Mouse (Mus musculus) limb, embryonic 14.5 days (tissue): ENCODE measurements at regions not wholly inside any gene's neighbourhood (a gene's known extent, or its start where the extent isn't known, plus 50 kb on each side); places are given as distances from the start of the nearest gene placed in this dataset.

Experiments used
- ATAC-seq: fragments of 200-750 bp; cut with Nextera tagmentation; 2 replicates; pipeline ENCODE4 v1.8.0; 2017; ENCODE audit warnings: low read depth, moderate number of reproducible peaks, moderate TSS enrichment; ENCODE audit not compliant: low FRiP score
- DNase-seq: peaks from one replicate; pipeline ENCODE4 v3.0.0-alpha.2; 2015; ENCODE audit warnings: low spot score
- H3K27ac ChIP-seq: fragments of 300-500 bp; sonication (generic); replicated peaks from 2 replicates; pipeline ENCODE4 v1.5.1; 2014; ENCODE audit warnings: low read depth, mild to moderate bottlenecking, low read length, moderate library complexity, mixed read lengths
- H3K27me3 ChIP-seq: fragments of 300-500 bp; sonication (generic); 2 replicates; pipeline ENCODE4 v1.6.1; 2014; ENCODE audit warnings: low read length, mixed read lengths; ENCODE audit not compliant: control insufficient read depth, insufficient read depth
- H3K36me3 ChIP-seq: fragments of 300-500 bp; sonication (generic); 2 replicates; pipeline ENCODE4 v1.6.1; 2014; ENCODE audit warnings: mild to moderate bottlenecking, low read length, moderate library complexity, mixed read lengths; ENCODE audit not compliant: control insufficient read depth, insufficient read depth
- H3K4me1 ChIP-seq: fragments of 300-500 bp; sonication (generic); 2 replicates; pipeline ENCODE4 v1.6.1; 2014; ENCODE audit warnings: antibody characterized with exemption, low read length, mixed read lengths; ENCODE audit not compliant: control insufficient read depth, insufficient read depth
- H3K4me2 ChIP-seq: fragments of 300-500 bp; sonication (generic); replicated peaks from 2 replicates; pipeline ENCODE4 v1.6.1; 2014; ENCODE audit warnings: low read depth, mild to moderate bottlenecking, low read length, moderate library complexity; ENCODE audit not compliant: severe bottlenecking
- H3K4me3 ChIP-seq: fragments of 300-500 bp; sonication (generic); replicated peaks from 2 replicates; pipeline ENCODE4 v1.5.1; 2014; ENCODE audit warnings: low read length
- H3K9ac ChIP-seq: fragments of 300-500 bp; sonication (generic); 2 replicates; pipeline ENCODE4 v1.6.1; 2014; ENCODE audit warnings: mild to moderate bottlenecking, low read depth, low read length, moderate library complexity; ENCODE audit not compliant: severe bottlenecking
- H3K9me3 ChIP-seq: fragments of 300-500 bp; sonication (generic); 2 replicates; pipeline ENCODE4 v1.6.1; 2016; ENCODE audit warnings: low read length; ENCODE audit not compliant: control insufficient read depth
- POLR2A ChIP-seq: fragments of 200-500 bp; IDR thresholded peaks from 2 replicates; pipeline ENCODE4 v1.8.0; 2012; ENCODE audit warnings: inconsistent platforms, mild to moderate bottlenecking, moderate library complexity, borderline replicate concordance; ENCODE audit not compliant: insufficient read depth, insufficient read length; ENCODE audit errors: extremely low read depth
- WGBS: fragments of 180-500 bp; shearing (Covaris S2); extraction: QIAGEN DNeasy Blood & Tissue Kit; methylation state at CpG from one replicate; pipeline ENCODE4 v1.1.7; 2014; 5-methylcytosine and 5-hydroxymethylcytosine counted together

- TF ChIP-seq POLR2A, result no peak
- Histone ChIP-seq H3K36me3 (no peaks in the 10 kb centered on the region), H3K9me3 (no peaks in the 10 kb centered on the region), H3K27ac (no peak overlapping the region), H3K27me3 (no peaks in the 10 kb centered on the region), H3K9ac (no peak overlapping the region), H3K4me3 (no peak overlapping the region), H3K4me2 (no peak overlapping the region), H3K4me1 (no peaks in the 10 kb centered on the region)
- 69% methylated on average over 8 of the region's 8 CpGs for WGBS
- no peak for DNase-seq
- no peak for ATAC-seq
Observed at GRCm38 (mm10) chr2:133416990-133417581, 134.9 kb upstream of the Bmp2 start.

GRCm38 (mm10) chr2:133419686-133420303, 132.2 kb upstream of the Bmp2 start:
- Histone ChIP-seq H3K36me3 (no peaks in the 10 kb centered on the region), H3K9me3 (no peaks in the 10 kb centered on the region), H3K27ac (no peak overlapping the region), H3K27me3 (no peaks in the 10 kb centered on the region), H3K9ac (no peak overlapping the region), H3K4me1 (no peaks in the 10 kb centered on the region), H3K4me3 (no peak overlapping the region), H3K4me2 (no peak overlapping the region)
- WGBS, result 72% methylated on average over 6 of the region's 6 CpGs
- TF ChIP-seq POLR2A, result no peak
- DNase-seq, result no peak
- ATAC-seq, result no peak

- no peak overlapping the region for H3K4me3 ChIP-seq
- H3K27ac ChIP-seq, result no peak overlapping the region
- no peak for DNase-seq
- no peaks in the 10 kb centered on the region for H3K4me1 ChIP-seq
- no peak for ATAC-seq
- H3K9me3 ChIP-seq, result no peaks in the 10 kb centered on the region
- no peaks in the 10 kb centered on the region for H3K36me3 ChIP-seq
- H3K4me2 ChIP-seq, result no peak overlapping the region
- H3K27me3 ChIP-seq, result no peaks in the 10 kb centered on the region
- H3K9ac ChIP-seq, result no peak overlapping the region
- 77% methylated on average over 5 of the region's 5 CpGs for WGBS
- no peak for TF ChIP-seq POLR2A
Observed at GRCm38 (mm10) chr2:133425538-133425937, 126.4 kb upstream of the Bmp2 start.

- Histone ChIP-seq H3K4me1 (no peaks in the 10 kb centered on the region), H3K4me3 (no peak overlapping the region), H3K9ac (no peak overlapping the region), H3K36me3 (no peaks in the 10 kb centered on the region), H3K9me3 (no peaks in the 10 kb centered on the region), H3K4me2 (no peak overlapping the region), H3K27ac (no peak overlapping the region), H3K27me3 (no peaks in the 10 kb centered on the region)
- no peak for TF ChIP-seq POLR2A
- ATAC-seq, result no peak
- 70% methylated on average over 1 of the region's 1 CpGs for WGBS
- DNase-seq, result no peak
Observed at GRCm38 (mm10) chr2:133427039-133427438, 124.9 kb upstream of the Bmp2 start.

- Histone ChIP-seq H3K27me3 (no peaks in the 10 kb centered on the region), H3K9me3 (no peaks in the 10 kb centered on the region), H3K4me3 (no peak overlapping the region), H3K4me2 (no peak overlapping the region), H3K36me3 (no peaks in the 10 kb centered on the region), H3K9ac (no peak overlapping the region), H3K27ac (no peak overlapping the region), H3K4me1 (no peaks in the 10 kb centered on the region)
- WGBS, result 62% methylated on average over 2 of the region's 2 CpGs
- ATAC-seq, result no peak
- no peak for DNase-seq
- no peak for TF ChIP-seq POLR2A
Observed at GRCm38 (mm10) chr2:133429369-133430062, 122.4 kb upstream of the Bmp2 start.
